Mouse (Mus musculus) kidney, adult 18-20 months (tissue): ENCODE measurements at regions not wholly inside any gene's neighbourhood (a gene's known extent, or its start where the extent isn't known, plus 50 kb on each side); places are given as distances from the start of the nearest gene placed in this dataset.

Experiments used
- DNase-seq: peaks from one replicate; pipeline ENCODE4 v3.0.0; 2021

- DNase-seq, result no peak
Observed at GRCm38 (mm10) chr10:19127581-19128291, 112.3 kb upstream of the Tnfaip3 start.

- DNase-seq, result no peak
Observed at GRCm38 (mm10) chr10:19126922-19127321, 111.5 kb upstream of the Tnfaip3 start.

DNA sequence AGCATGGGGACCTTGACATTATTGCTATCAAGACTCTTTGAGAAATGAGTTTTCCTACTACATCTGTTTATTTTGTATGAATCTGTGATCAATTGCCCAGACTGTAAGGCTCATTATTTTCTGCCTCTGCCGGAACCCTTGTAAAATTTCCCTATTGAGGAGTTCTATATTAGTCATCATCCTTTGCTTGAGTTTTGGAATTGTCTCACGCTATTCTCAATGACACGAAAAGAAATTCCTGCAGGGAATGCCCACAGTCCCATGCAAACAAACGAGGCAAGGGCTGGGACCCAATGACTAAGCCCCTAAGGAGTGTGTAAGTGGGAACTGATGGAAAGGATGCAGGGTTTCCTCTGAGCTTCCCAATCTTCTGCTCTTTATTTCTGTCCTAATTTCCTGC, 111.0 kb upstream of the Tnfaip3 start:
- no peak for DNase-seq

GRCm38 (mm10) chr10:19123691-19124090, 108.2 kb upstream of the Tnfaip3 start:
- no peak for DNase-seq

DNA sequence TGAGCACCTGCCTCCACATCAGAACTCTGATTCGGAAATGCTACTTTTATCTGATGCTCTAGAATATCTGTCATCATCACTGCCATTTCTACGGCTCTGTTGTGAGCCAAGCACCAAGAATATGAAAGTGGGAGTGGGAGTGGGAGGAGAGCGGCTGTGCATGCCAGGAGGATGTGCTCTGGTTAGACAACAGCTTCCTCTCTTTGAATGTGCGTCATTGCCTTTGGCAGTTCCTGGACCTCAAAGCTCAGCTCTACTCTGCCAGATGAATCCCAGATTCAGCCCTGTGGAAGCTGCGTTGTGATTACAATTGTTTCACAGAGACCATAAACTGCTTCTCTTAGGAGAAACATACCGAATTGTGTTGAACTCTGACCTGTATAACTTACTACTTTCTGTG, 106.8 kb upstream of the Tnfaip3 start:
- DNase-seq, result peak; percentile 10

DNA sequence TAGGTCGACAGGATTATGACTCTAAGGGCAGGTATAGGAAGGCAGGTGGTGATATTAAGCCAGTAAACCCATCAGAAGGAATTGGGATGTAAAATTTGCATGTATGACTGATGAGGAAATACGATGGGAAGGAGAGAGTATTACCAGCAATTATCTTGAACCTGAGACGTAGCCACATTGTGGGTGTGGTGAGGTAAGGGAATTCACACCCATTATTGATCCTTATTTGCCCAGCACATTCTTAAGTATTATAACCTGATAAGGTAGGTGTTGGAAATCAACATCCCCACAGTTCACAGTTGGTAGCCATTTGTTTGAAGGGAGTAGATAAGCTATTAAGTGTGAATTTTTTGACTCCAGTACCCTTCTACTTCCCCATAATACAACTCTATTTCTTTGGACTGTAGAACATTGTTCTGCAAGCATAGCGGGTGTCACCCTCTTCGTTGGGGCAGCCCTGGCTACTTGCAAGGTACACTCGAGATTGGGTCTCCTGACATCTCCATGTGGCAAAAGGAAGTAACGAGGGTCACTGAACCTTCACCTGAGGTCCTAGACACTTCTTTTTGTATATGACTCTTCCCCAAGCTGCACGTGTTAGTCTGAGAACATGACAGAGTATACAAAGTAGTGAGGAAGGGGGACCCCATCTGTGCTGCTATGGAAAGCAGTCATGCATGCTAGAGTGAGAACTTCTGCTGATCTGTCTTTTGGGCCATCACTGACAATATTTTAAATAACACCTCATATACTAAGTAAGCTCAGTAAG, 104.0 kb upstream of the Tnfaip3 start:
- no peak for DNase-seq

DNA sequence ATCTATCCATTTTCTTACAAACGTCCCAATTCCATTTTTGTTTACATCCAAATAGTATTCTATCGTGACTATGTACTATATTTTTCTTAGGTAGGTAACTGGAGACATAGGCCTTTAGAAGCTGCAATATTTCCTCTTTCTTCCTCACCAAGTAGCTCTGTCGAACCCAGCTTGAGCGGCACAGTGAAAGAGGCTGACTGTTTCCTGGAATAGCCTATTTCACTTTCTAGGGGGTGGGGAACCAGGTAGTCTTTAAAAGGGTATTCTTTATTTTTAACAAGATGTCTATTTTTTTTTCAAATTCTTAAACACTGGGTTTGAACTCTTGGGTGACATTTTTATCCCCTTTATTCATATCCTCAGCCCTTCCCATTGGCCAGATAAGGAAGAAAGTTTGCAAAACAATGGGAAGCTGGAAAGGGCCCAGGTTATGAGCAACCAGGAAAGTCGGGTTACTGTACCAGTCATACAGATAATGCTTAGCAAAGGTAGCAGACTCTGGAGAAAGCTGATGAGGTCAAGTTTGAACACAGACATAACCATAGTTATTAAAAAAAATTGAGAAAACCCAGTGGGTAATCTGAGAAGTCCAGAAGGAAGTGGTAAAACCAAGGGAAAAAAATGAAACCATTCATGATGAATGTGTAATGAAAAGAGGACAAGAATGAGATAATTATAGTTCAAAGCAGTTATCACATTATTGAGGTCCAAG, 103.3 kb upstream of the Tnfaip3 start:
- no peak for DNase-seq

- no peak for DNase-seq
Observed at GRCm38 (mm10) chr10:19117071-19117605, 101.7 kb upstream of the Tnfaip3 start.

DNA sequence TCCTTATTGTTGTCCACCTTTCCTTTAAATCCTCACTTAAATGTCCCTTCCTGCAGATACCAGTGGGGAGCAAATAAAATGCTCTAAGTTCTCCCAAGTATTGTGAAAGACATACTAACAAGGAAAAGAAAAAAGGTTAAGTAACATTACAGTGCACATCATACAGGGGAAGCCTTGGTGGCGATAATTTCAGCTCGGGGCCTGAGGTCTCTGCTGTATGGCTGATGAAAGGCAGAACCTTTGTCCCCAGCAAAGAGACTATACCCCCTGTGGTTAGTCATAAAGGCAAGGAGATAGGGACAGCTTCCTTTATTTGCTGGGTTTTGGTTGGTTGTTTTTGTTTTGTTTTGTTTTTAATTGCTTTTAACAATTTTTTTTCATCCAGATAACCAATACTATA, 97.0 kb upstream of the Tnfaip3 start:
- no peak for DNase-seq

GRCm38 (mm10) chr10:19105231-19105681, 89.8 kb upstream of the Tnfaip3 start:
- no peak for DNase-seq

GRCm38 (mm10) chr10:19104671-19105203, 89.3 kb upstream of the Tnfaip3 start:
- DNase-seq, result no peak

DNA sequence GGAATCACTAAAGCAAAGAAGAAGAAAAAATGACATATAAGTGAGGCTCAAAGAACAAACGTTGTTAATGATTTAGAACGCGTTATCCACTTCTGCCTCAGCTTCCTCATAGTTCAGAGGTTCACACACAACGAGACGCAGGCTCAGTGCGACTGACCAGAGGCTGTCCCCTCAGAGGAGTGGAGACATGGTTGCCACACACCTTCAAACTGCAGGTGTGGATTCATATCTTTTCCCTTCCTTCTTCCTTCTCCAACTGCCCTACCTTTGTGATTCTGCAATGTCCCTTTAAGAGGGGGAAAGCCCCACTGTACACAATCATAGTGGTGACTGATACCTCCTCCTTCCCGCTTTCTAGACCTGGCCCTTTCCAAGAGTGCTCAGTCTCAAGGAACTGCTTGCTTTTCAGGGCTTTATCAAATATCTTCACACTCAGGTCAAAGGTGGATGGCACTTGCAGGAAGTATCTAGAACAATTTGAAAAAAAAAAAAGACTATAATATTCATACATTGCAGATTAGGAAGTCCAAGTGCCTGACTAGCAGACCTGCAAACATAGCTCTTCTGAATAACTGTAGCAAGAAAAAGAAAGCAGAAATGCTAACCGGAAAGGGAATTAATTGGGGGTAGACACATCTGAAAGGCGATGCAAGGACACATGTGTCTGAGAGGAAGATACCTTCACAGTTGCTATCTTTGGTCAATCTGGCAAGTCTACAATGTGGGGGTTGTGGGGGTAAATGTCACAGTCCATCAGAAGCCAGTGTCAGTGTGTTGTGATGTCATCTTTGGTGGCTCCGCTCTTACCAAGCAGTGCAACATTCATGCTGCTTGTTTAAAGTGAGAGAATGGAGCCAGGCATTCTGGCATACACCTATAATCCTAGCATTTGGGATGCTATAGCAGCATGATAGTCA, 84.2 kb upstream of the Tnfaip3 start:
- DNase-seq, result no peak

GRCm38 (mm10) chr10:19094297-19094696, 78.8 kb upstream of the Tnfaip3 start:
- DNase-seq, result peak; percentile 59

- DNase-seq, result no peak
Observed at GRCm38 (mm10) chr10:19093689-19094088, 78.2 kb upstream of the Tnfaip3 start.

- no peak for DNase-seq
Observed at GRCm38 (mm10) chr10:19091949-19092348, 76.5 kb upstream of the Tnfaip3 start.

DNA sequence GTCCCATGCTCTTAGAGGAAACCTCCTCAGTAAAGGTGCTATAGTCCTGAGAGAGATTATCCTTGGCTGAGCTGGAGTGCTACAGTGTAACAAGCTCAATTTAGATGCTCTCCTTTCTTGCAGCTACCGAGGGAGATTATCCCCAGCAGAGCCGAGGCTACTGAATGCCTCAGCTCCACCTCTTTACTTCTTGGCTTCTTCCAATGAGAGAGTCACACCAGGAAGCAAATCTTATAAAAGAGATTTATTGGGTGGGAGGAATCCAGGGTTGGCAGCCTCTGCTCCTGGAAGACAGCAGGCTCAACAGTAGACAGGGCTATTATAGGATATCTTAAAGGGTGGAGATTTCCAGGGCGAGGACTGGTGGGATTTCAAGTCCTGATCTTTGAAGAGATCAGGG, 75.7 kb upstream of the Tnfaip3 start:
- DNase-seq, result no peak

DNA sequence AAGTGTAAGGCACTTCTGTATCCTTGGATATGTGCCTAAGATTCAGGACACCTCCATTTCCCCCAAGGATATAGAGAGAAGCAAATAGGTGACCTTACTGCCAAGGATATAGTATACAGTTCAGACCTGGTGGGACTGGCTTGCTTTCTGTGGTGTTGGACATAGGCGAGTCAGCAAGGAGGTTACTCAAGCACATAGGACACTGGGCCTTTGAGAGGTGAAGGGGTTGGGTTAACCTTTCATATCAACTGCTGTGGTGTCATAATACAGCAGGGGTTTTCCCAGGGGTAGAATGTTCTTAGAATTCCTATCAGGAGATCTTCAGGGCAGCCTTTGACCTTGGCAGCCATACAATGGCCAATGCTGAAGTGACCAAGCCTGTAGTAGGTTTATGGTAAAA, 71.5 kb upstream of the Tnfaip3 start:
- no peak for DNase-seq

DNA sequence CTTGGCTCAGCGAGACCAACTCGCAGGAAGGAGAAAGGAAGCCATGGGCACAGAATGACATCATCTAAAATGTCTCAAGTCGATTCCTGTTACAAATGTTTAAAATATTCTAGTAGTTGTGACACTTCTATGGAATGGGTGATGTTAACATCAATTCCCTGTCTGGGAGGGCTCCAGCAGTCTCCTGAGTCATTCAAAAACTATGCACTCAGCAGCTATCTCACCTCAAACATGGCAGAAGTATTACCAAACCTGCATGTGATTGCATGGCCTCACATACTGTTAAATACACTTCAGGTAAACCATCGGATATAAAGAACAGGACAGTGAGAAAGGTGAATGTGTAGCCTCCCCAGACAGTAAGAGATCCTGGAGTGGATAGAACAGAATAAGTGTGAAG, 66.7 kb upstream of the Tnfaip3 start:
- DNase-seq, result no peak

- DNase-seq, result no peak
Observed at GRCm38 (mm10) chr10:19078047-19078446, 62.6 kb upstream of the Tnfaip3 start.

- no peak for DNase-seq
Observed at GRCm38 (mm10) chr10:19068377-19068776, 52.9 kb upstream of the Tnfaip3 start.

DNA sequence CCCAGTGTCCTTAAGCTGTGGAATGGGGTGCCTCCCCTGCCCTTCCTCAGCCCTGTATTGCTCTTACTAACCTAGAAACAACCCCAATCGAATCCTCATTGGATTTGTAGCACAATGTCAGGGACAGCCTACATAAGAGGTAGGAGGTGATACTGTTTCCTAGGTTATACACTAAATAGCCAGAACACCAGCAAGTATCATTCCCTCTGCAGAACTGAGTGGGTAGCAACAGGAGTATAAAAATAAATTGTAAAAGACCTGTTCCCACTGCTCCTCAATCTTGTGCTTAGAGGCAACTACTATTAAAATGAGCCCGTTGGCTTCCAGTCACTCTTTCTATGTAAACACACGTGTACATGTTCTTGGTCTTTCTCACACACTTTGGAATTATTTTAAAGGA, 52.2 kb upstream of the Tnfaip3 start:
- no peak for DNase-seq

DNA sequence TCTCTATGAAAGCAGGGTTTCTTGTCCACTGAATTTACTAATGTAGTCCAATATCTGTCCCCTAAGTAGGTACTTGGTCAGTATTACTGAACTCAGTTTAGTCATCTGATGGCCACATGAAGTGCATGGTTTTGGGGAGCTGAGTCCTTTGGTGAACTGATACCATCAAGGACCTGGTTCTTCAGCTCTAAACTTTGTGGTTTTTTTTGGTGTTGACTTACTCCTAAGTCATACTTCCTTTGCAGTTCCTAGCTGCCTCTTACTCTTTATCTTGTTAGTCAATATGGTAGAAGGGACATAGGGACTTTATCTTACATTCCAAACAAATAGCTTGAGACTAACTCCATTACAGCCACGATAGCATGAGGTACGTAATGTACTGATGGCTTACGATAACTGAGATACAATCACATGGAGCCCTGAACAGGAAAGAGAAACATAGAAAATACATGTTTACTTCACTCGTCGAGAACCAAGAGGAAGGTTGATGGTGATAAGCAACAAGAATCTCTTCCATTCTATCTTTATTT, 51.4 kb upstream of the Tnfaip3 start:
- DNase-seq, result no peak
